Mouse (Mus musculus) kidney, embryonic 16.5 days (tissue): ENCODE measurements at regions not wholly inside any gene's neighbourhood (a gene's known extent, or its start where the extent isn't known, plus 50 kb on each side); places are given as distances from the start of the nearest gene placed in this dataset.

Experiments
- ATAC-seq: fragments of 200-750 bp; cut with Nextera tagmentation; 2 replicates; pipeline ENCODE4 v1.8.0; 2017; ENCODE audit warnings: moderate TSS enrichment; ENCODE audit not compliant: low FRiP score, low TSS enrichment
- H3K27ac ChIP-seq: fragments of 300-500 bp; sonication (generic); 2 replicates; pipeline ENCODE4 v1.5.1; 2014; ENCODE audit warnings: low read length
- H3K27me3 ChIP-seq: fragments of 300-500 bp; sonication (generic); 2 replicates; pipeline ENCODE4 v1.6.1; 2014; ENCODE audit warnings: low read length, control low read depth, mixed read lengths; ENCODE audit not compliant: insufficient read depth
- H3K36me3 ChIP-seq: fragments of 300-500 bp; sonication (generic); 2 replicates; pipeline ENCODE4 v1.6.1; 2014; ENCODE audit warnings: low read length, control low read depth, mixed read lengths; ENCODE audit not compliant: insufficient read depth
- H3K4me1 ChIP-seq: fragments of 300-500 bp; sonication (generic); 2 replicates; pipeline ENCODE4 v1.6.1; 2014; ENCODE audit warnings: low read length, control low read depth, mixed read lengths; ENCODE audit not compliant: insufficient read depth
- H3K4me2 ChIP-seq: fragments of 300-500 bp; sonication (generic); replicated peaks from 2 replicates; pipeline ENCODE4 v1.6.1; 2014; ENCODE audit warnings: low read depth, low read length
- H3K4me3 ChIP-seq: fragments of 300-500 bp; sonication (generic); 2 replicates; pipeline ENCODE4 v1.5.1; 2014; ENCODE audit warnings: mild to moderate bottlenecking, low read length
- H3K9ac ChIP-seq: fragments of 300-500 bp; sonication (generic); replicated peaks from 2 replicates; pipeline ENCODE4 v1.6.1; 2014; ENCODE audit warnings: low read length
- H3K9me3 ChIP-seq: fragments of 300-500 bp; sonication (generic); 2 replicates; pipeline ENCODE4 v1.6.1; 2016; ENCODE audit warnings: low read length, control low read depth
- WGBS: fragments of 180-500 bp; shearing (Covaris S2); extraction: QIAGEN DNeasy Blood & Tissue Kit; methylation state at CpG from one replicate; pipeline ENCODE4 v1.1.7; 2014; 5-methylcytosine and 5-hydroxymethylcytosine counted together

- Histone ChIP-seq H3K9me3 (no peaks in the 10 kb centered on the region), H3K4me3 (no peak overlapping the region), H3K9ac (no peak overlapping the region), H3K4me1 (0 out of 2 replicates have a peak, but pooled peaks cover 7% of the 10 kb centered on the region), H3K27me3 (no peaks in the 10 kb centered on the region), H3K36me3 (no peaks in the 10 kb centered on the region), H3K4me2 (no peak overlapping the region), H3K27ac (no peak overlapping the region)
- 87% methylated on average over 10 of the region's 10 CpGs for WGBS
- no peak for ATAC-seq
Measured at GRCm38 (mm10) chr2:169495368-169495767, 92.2 kb downstream of the Gm11011 start.

GRCm38 (mm10) chr2:169494503-169495311 lies 92.8 kb downstream of the Gm11011 start:
- 56% methylated on average over 11 of the region's 11 CpGs for whole genome bisulfite sequencing
- Histone ChIP-seq H3K9me3 (no peaks in the 10 kb centered on the region), H3K36me3 (no peaks in the 10 kb centered on the region), H3K4me3 (no peak overlapping the region), H3K9ac (no peak overlapping the region), H3K4me2 (no peak overlapping the region), H3K27me3 (no peaks in the 10 kb centered on the region), H3K27ac (no peak overlapping the region), H3K4me1 (0 out of 2 replicates have a peak, but pooled peaks cover 7% of the 10 kb centered on the region)
- ATAC-seq = no peak

- H3K27me3 ChIP-seq = no peaks in the 10 kb centered on the region
- no peak overlapping the region for H3K27ac ChIP-seq
- no peak for ATAC-seq
- H3K9me3 ChIP-seq = no peaks in the 10 kb centered on the region
- no peak overlapping the region for H3K4me3 ChIP-seq
- H3K4me1 ChIP-seq = 0 out of 2 replicates have a peak, but pooled peaks cover 7% of the 10 kb centered on the region
- WGBS = 57% methylated on average over 16 of the region's 16 CpGs
- no peak overlapping the region for H3K4me2 ChIP-seq
- H3K36me3 ChIP-seq = no peaks in the 10 kb centered on the region
- H3K9ac ChIP-seq = no peak overlapping the region
Measured at GRCm38 (mm10) chr2:169493609-169494275, 93.8 kb downstream of the Gm11011 start.

GRCm38 (mm10) chr2:169483934-169484333 lies 103.6 kb downstream of the Gm11011 start:
- H3K36me3 ChIP-seq = no peaks in the 10 kb centered on the region
- H3K27ac ChIP-seq = no peak overlapping the region; the same call in 1 of the 2 replicates
- H3K4me3 ChIP-seq = no peak overlapping the region
- H3K9me3 ChIP-seq = no peaks in the 10 kb centered on the region
- no peaks in the 10 kb centered on the region for H3K27me3 ChIP-seq
- 32% methylated on average over 8 of the region's 8 CpGs for WGBS
- ATAC-seq = peak; percentile 77
- no peak overlapping the region for H3K9ac ChIP-seq
- no peak overlapping the region for H3K4me2 ChIP-seq
- 0 out of 2 replicates have a peak, but pooled peaks cover 3% of the 10 kb centered on the region for H3K4me1 ChIP-seq

- Histone ChIP-seq H3K27ac (no peak overlapping the region), H3K4me1 (0 out of 2 replicates have a peak, but pooled peaks cover 3% of the 10 kb centered on the region), H3K9me3 (no peaks in the 10 kb centered on the region; the same call in 1 of the 2 replicates), H3K4me2 (no peak overlapping the region), H3K27me3 (no peaks in the 10 kb centered on the region), H3K9ac (no peak overlapping the region), H3K4me3 (no peak overlapping the region), H3K36me3 (no peaks in the 10 kb centered on the region)
- no peak for ATAC-seq
- WGBS = 44% methylated on average over 15 of the region's 15 CpGs
Measured at GRCm38 (mm10) chr2:169481731-169482465, 105.6 kb downstream of the Gm11011 start.

- H3K9ac ChIP-seq = no peak overlapping the region
- ATAC-seq = no peak
- 0 out of 2 replicates have a peak, but pooled peaks cover 6% of the 10 kb centered on the region for H3K4me1 ChIP-seq
- no peak overlapping the region for H3K27ac ChIP-seq
- H3K4me3 ChIP-seq = no peak overlapping the region
- WGBS = 30% methylated on average over 9 of the region's 9 CpGs
- no peaks in the 10 kb centered on the region; the same call in 1 of the 2 replicates for H3K9me3 ChIP-seq
- H3K27me3 ChIP-seq = no peaks in the 10 kb centered on the region
- no peaks in the 10 kb centered on the region for H3K36me3 ChIP-seq
- no peak overlapping the region for H3K4me2 ChIP-seq
Measured at GRCm38 (mm10) chr2:169474418-169475112, 113.0 kb downstream of the Gm11011 start.

GRCm38 (mm10) chr2:169469538-169469937 lies 118.0 kb downstream of the Gm11011 start:
- Histone ChIP-seq H3K4me3 (no peak overlapping the region), H3K27me3 (no peaks in the 10 kb centered on the region), H3K27ac (no peak overlapping the region), H3K36me3 (no peaks in the 10 kb centered on the region), H3K9ac (no peak overlapping the region), H3K9me3 (no peaks in the 10 kb centered on the region), H3K4me2 (no peak overlapping the region), H3K4me1 (0 out of 2 replicates have a peak, but pooled peaks cover 5% of the 10 kb centered on the region)
- WGBS = 81% methylated on average over 10 of the region's 10 CpGs
- ATAC-seq = no peak

- Histone ChIP-seq H3K9me3 (no peaks in the 10 kb centered on the region), H3K4me3 (no peak overlapping the region), H3K9ac (no peak overlapping the region), H3K4me2 (no peak overlapping the region), H3K27ac (no peak overlapping the region), H3K27me3 (no peaks in the 10 kb centered on the region), H3K4me1 (0 out of 2 replicates have a peak, but pooled peaks cover 3% of the 10 kb centered on the region), H3K36me3 (no peaks in the 10 kb centered on the region)
- WGBS = 84% methylated on average over 6 of the region's 6 CpGs
- ATAC-seq = no peak
Measured at GRCm38 (mm10) chr2:169467621-169468020, 119.9 kb downstream of the Gm11011 start.

GRCm38 (mm10) chr2:169464106-169464505 lies 123.4 kb downstream of the Gm11011 start:
- Histone ChIP-seq H3K4me2 (no peak overlapping the region), H3K36me3 (no peaks in the 10 kb centered on the region), H3K27me3 (no peaks in the 10 kb centered on the region), H3K9ac (no peak overlapping the region), H3K9me3 (no peaks in the 10 kb centered on the region), H3K4me1 (0 out of 2 replicates have a peak, but pooled peaks cover 3% of the 10 kb centered on the region), H3K27ac (no peak overlapping the region), H3K4me3 (no peak overlapping the region)
- WGBS = 90% methylated on average over 5 of the region's 5 CpGs
- no peak for ATAC-seq
